ENCODE assay signal across 8 mouse cellular contexts in the genomic region with DNA sequence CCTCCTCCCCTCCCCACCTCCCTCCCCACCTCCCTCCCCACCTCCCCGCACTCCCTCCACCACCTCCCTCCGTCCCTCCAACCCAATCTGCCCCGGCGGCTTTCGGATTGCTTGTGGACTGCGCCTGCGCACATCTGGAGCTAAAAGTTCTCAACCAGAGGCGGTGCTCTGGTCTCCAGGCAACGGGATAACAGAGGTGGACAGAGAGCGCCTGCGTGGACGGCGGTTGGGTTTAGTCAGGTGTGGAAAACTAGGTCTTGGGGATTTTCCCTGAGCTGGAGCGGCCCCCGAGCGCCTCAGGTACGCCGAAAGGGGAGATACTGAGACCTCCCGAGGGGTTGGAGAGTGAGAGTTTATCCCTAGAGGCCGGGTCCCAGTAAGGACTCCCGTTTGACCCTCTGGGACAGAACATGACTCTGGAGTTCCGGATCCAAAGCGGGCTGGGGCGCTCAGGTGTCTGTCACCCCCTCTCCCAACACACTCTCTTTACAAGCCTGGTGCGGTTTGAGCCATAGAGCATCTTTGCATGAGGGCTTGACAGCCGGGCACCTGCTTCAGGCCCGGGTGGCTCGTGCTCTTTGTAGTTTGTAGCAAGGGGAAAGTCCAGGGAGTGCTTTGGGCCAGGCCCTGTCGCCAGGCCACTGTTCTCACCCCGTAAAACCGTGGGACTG. TPM values are rescaled to one million over a fixed set of nuclear protein-coding genes. Genes with fewer than 3 reads are reported as not detected.
DNase-seq lines count a peak whose midpoint lies in the region; ATAC-seq and TF ChIP-seq lines count a peak whose summit lies in the region.

Gene Zc2hc1c, plus strand, starts transcription at position 106 of the 671 bp plus-strand sequence.

- H3K27me3 ChIP-seq in heart, embryonic 12.5 days (replicated peaks), result peaks cover 14% of the 10 kb centered on the region
- peaks cover 4% of the 10 kb centered on the region; the same call in 1 of the 2 replicates for H3K27me3 ChIP-seq in kidney, embryonic 15.5 days
- H3K27me3 ChIP-seq in midbrain, postnatal 0 days (ENCODE audit: insufficient read depth, low read length), result no peaks in the 10 kb centered on the region

- H3K9me3 ChIP-seq in heart, embryonic 12.5 days (replicated peaks), result 0 out of 2 replicates have a peak, but pooled peaks cover 3% of the 10 kb centered on the region
- 0 out of 2 replicates have a peak, but pooled peaks cover 6% of the 10 kb centered on the region for H3K9me3 ChIP-seq in kidney, embryonic 15.5 days (replicated peaks)
- no peaks in the 10 kb centered on the region for H3K9me3 ChIP-seq in midbrain, postnatal 0 days (ENCODE audit: low read length)

- DNase-seq in cerebellum, postnatal 4 days (ENCODE audit: low spot score in 2 of 2), result peak; percentile 53 to 55
- peak; percentile 83 for DNase-seq in liver
- peak; percentile 92 for DNase-seq in midbrain, postnatal 0 days (ENCODE audit: low spot score)
- peak; percentile 50 to 85 for DNase-seq in spleen, postnatal 10 days (ENCODE audit: low spot score in 2 of 2)

- H3K4me3 ChIP-seq in heart, embryonic 12.5 days, result peak within 1 kb of the TSS; percentile 72
- H3K4me3 ChIP-seq in kidney, embryonic 15.5 days (replicated peaks), result peak within 1 kb of the TSS; percentile 59
- peak within 1 kb of the TSS; percentile 50 for H3K4me3 ChIP-seq in midbrain, postnatal 0 days (ENCODE audit: low read depth, low read length)

- peak within 1 kb of the TSS; percentile 79 for H3K9ac ChIP-seq in heart, embryonic 12.5 days
- peak within 1 kb of the TSS; percentile 57 for H3K9ac ChIP-seq in kidney, embryonic 15.5 days
- H3K9ac ChIP-seq in midbrain, postnatal 0 days (replicated peaks; ENCODE audit: low read length, poor library complexity, severe bottlenecking), result peak within 1 kb of the TSS; percentile 60

- ATAC-seq in cerebellum, adult (ENCODE audit: insufficient number of reproducible peaks, low FRiP score, low TSS enrichment), result no peak
- peak; percentile 76 for ATAC-seq in erythroid progenitor cell, adult 5-6 weeks (replicated peaks; ENCODE audit: low FRiP score, poor library complexity, severe bottlenecking)
- peak; percentile 87 for ATAC-seq in heart, embryonic 12.5 days (ENCODE audit: insufficient number of reproducible peaks, low FRiP score)
- peak; percentile 90 for ATAC-seq in kidney, embryonic 15.5 days (replicated peaks; ENCODE audit: low FRiP score)
- ATAC-seq in midbrain, postnatal 0 days (ENCODE audit: low FRiP score), result peak; percentile 86

- 3% methylated on average over 29 of the region's 31 CpGs for WGBS in heart, embryonic 12.5 days
- 3% methylated on average over 30 of the region's 31 CpGs for WGBS in kidney, embryonic 15.5 days
- 2% methylated on average over 29 of the region's 31 CpGs for WGBS in midbrain, postnatal 0 days

- H3K4me1 ChIP-seq in heart, embryonic 12.5 days (replicated peaks), result peaks cover 18% of the 10 kb centered on the region
- peaks cover 28% of the 10 kb centered on the region for H3K4me1 ChIP-seq in kidney, embryonic 15.5 days
- peaks cover 3% of the 10 kb centered on the region; the same call in 1 of the 2 replicates for H3K4me1 ChIP-seq in midbrain, postnatal 0 days (ENCODE audit: insufficient read depth, low read length)

- peak within 1 kb of the TSS; percentile 54; the same call in 1 of the 2 replicates for H3K27ac ChIP-seq in heart, embryonic 12.5 days (ENCODE audit: poor library complexity, severe bottlenecking)
- H3K27ac ChIP-seq in kidney, embryonic 15.5 days, result peak within 1 kb of the TSS; percentile 78
- H3K27ac ChIP-seq in midbrain, postnatal 0 days (ENCODE audit: low read depth, low read length), result no peak within 1 kb of the TSS

- peak within 1 kb of the TSS; percentile 79 for H3K4me2 ChIP-seq in heart, embryonic 12.5 days
- peak within 1 kb of the TSS; percentile 85 for H3K4me2 ChIP-seq in kidney, embryonic 15.5 days
- H3K4me2 ChIP-seq in midbrain, postnatal 0 days (ENCODE audit: low read depth, low read length, poor library complexity, severe bottlenecking), result peak within 1 kb of the TSS; percentile 90

- no peak for TF ChIP-seq CTCF in midbrain, postnatal 0 days (IDR thresholded peaks at IDR 0.05)

- no peaks in the 10 kb centered on the region for H3K36me3 ChIP-seq in heart, embryonic 12.5 days
- peaks cover 3% of the 10 kb centered on the region; the same call in 1 of the 2 replicates for H3K36me3 ChIP-seq in kidney, embryonic 15.5 days
- H3K36me3 ChIP-seq in midbrain, postnatal 0 days (ENCODE audit: insufficient read depth, low read length), result no peaks in the 10 kb centered on the region

RNA-seq across cellular contexts. Expression of gene Zc2hc1c, which starts in this region (rescaled TPM):
- total RNA-seq in erythroid progenitor cell, adult 5-6 weeks (2015; ENCODE audit: low replicate concordance), result not detected in 2 replicates
- not detected in 2 replicates for total RNA-seq in erythroid progenitor cell, adult 5-6 weeks (2017; ENCODE audit: low replicate concordance)
- 0.81 and 0.96 TPM in 2 replicates for polyA plus RNA-seq in heart, embryonic 12.5 days (2016; fragmentation: Nextera tagmentation; extraction: Ambion mirVana)
- 2.8 and 3.4 TPM in 2 replicates for polyA plus RNA-seq in kidney, embryonic 15.5 days (2015; fragmentation: Nextera tagmentation; extraction: Ambion mirVana)
- 1.5 and 1.7 TPM in 2 replicates for total RNA-seq in midbrain, postnatal 0 days (2014; rRNA removed)
- 1.7 and 1.8 TPM in 2 replicates for polyA plus RNA-seq in midbrain, postnatal 0 days (2015; fragmentation: Nextera tagmentation; extraction: Ambion mirVana)

Comparison
In these comparisons a context has a peak if more than half of its experiments do, and no peak if none do; other contexts are left out.
1. Peak in ATAC-seq in erythroid progenitor cell, adult 5-6 weeks; RNA of the gene not detected or under 1 TPM.
2. Peak in ATAC-seq, H3K4me3 ChIP-seq, H3K27ac ChIP-seq, H3K9ac ChIP-seq and H3K4me2 ChIP-seq in heart, embryonic 12.5 days; RNA of the gene not detected or under 1 TPM.